In the genomic region with DNA sequence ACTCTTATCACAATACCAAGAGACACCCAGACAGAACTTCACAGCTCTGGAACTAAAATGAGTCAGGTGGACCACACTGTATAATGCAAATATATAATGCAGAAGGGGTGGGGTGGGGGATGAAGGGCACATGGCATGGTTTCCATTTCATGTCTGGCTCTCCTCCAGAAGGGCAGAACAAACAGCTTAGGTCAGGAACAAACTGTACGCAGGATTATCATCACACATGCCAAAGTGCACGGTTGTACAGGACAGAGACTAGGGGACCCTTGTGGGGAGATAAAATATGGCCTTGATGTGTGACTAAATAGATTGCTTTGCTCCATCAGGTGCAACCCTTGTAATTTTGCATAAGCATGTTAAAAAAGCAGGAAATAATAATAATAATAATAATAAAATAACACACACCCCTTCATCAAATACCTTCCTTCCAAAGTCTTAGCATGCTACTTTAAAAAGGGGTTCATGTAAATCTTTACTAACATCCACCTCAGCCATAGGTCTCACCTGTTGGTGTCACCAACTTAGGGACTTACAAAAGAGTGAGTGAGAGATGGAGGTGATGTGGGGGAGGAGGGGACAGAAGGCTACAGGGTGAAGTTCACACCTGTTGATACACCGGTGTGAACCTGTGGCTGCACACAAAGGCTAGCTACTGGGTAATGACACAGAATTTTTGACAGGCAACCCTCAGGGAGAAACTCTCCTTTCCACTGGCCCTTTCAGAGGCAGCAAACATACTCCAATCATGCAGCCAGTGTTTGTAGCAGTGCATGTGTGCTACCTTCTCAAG, we compare ENCODE assay signal across 28 mouse cellular contexts. TPM values are rescaled to one million over a fixed set of nuclear protein-coding genes. Genes with fewer than 3 reads are reported as not detected.
DNase-seq lines count a peak whose midpoint lies in the region; ATAC-seq and TF ChIP-seq lines count a peak whose summit lies in the region.
"Had no signal": no experiment of that assay in that cellular context is flagged by ENCODE, and none has a peak within 500 bp of the region (broad histone marks: within the 10 kb centered on the region; RNA-seq: fewer than 3 reads in every experiment).

No protein-coding gene starts in this region.

- no peaks in the 10 kb centered on the region for H3K4me1 ChIP-seq in intestine, embryonic 14.5 days (replicated peaks; ENCODE audit: control insufficient read depth, insufficient read depth, low read length)
- H3K4me1 ChIP-seq in intestine, postnatal 0 days (replicated peaks; ENCODE audit: control insufficient read depth, insufficient read depth, low read length): no peaks in the 10 kb centered on the region
- H3K4me1 ChIP-seq in stomach, postnatal 0 days (replicated peaks; ENCODE audit: control insufficient read depth, insufficient read depth): no peaks in the 10 kb centered on the region
- H3K4me1 ChIP-seq: embryonic facial prominence, embryonic 15.5 days; kidney, embryonic 15.5 days; midbrain, embryonic 10.5 days had no signal

- no peak overlapping the region for H3K4me3 ChIP-seq in intestine, embryonic 14.5 days (ENCODE audit: low read depth, low read length)
- no peak overlapping the region for H3K4me3 ChIP-seq in intestine, postnatal 0 days (ENCODE audit: low read depth, low read length)
- H3K4me3 ChIP-seq in stomach, postnatal 0 days (ENCODE audit: low read depth, low read length): no peak overlapping the region
- H3K4me3 ChIP-seq: embryonic facial prominence, embryonic 15.5 days; hindbrain, embryonic 13.5 days; kidney, embryonic 15.5 days; left cerebral cortex, adult 2 months; liver, embryonic 13.5 days; midbrain, embryonic 10.5 days had no signal

- intact Hi-C loops in heart, postnatal 25 days (cut with DNase I): loop anchor here (5.0 kb wide), 1 partner anchor 37 kb away; no protein-coding TSS in a partner anchor

- peak; percentile 87 for DNase-seq in heart, adult 11 months
- no peak for DNase-seq in heart, postnatal 25 days (ENCODE audit: low spot score)
- DNase-seq in intestine, embryonic 14.5 days (ENCODE audit: low spot score): peak; percentile 18
- peak; percentile 35 for DNase-seq in lung, postnatal 36 days
- DNase-seq in lung, postnatal 14 days: no peak
- peak; percentile 18 for DNase-seq in stomach, postnatal 0 days (ENCODE audit: low spot score)
- DNase-seq in cerebellum, adult 11-12 months: no peak
- DNase-seq: adrenal gland, postnatal 10 days; cerebellum, postnatal 14 days; embryo, embryonic 11 days; kidney, postnatal 4 days; layer of hippocampus, adult 9-11 months; left cerebral cortex, postnatal 4 days; liver, embryonic 13.5 days; right cerebral cortex, postnatal 4 days; thymus, adult 18-20 months had no signal

- ATAC-seq in intestine, embryonic 14.5 days (replicated peaks; ENCODE audit: low FRiP score, low TSS enrichment, low read depth): no peak
- ATAC-seq in intestine, postnatal 0 days: no peak
- ATAC-seq in stomach, postnatal 0 days (ENCODE audit: low FRiP score, low TSS enrichment): peak; percentile 45; the same call in 1 of the 2 replicates
- ATAC-seq: activated CD4-positive, CD25-positive, alpha-beta regulatory T cell, adult 4 months; forebrain, embryonic 16.5 days; inflammation-experienced regulatory T-cells, adult 6 months had no signal

- TF ChIP-seq CTCF in intestine, postnatal 0 days (IDR thresholded peaks at IDR 0.05; ENCODE audit: low read depth): no peak
- TF ChIP-seq CTCF in stomach, postnatal 0 days (IDR thresholded peaks at IDR 0.05; ENCODE audit: low read depth): no peak

- no peak overlapping the region for H3K4me2 ChIP-seq in intestine, embryonic 14.5 days (ENCODE audit: low read length)
- H3K4me2 ChIP-seq in intestine, postnatal 0 days (replicated peaks; ENCODE audit: low read depth): no peak overlapping the region
- no peak overlapping the region for H3K4me2 ChIP-seq in stomach, postnatal 0 days (replicated peaks; ENCODE audit: low read depth)
- H3K4me2 ChIP-seq: embryonic facial prominence, embryonic 15.5 days; hindbrain, embryonic 13.5 days; kidney, embryonic 15.5 days; liver, embryonic 13.5 days had no signal

- peaks cover 10% of the 10 kb centered on the region; the same call in 1 of the 2 replicates for H3K36me3 ChIP-seq in intestine, embryonic 14.5 days (ENCODE audit: control insufficient read depth, insufficient read depth, low read length)
- no peaks in the 10 kb centered on the region for H3K36me3 ChIP-seq in intestine, postnatal 0 days (ENCODE audit: control insufficient read depth, insufficient read depth)
- no peaks in the 10 kb centered on the region for H3K36me3 ChIP-seq in stomach, postnatal 0 days (ENCODE audit: control insufficient read depth, insufficient read depth, low read length)
- H3K36me3 ChIP-seq: G1E had no signal

- no peaks in the 10 kb centered on the region for H3K27me3 ChIP-seq in intestine, embryonic 14.5 days (replicated peaks; ENCODE audit: control insufficient read depth, insufficient read depth, low read length)
- no peaks in the 10 kb centered on the region for H3K27me3 ChIP-seq in intestine, postnatal 0 days (replicated peaks; ENCODE audit: control insufficient read depth, insufficient read depth, low read length)
- H3K27me3 ChIP-seq in stomach, postnatal 0 days (ENCODE audit: control insufficient read depth, insufficient read depth, low read length): no peaks in the 10 kb centered on the region
- H3K27me3 ChIP-seq: embryonic facial prominence, embryonic 15.5 days; hindbrain, embryonic 13.5 days; kidney, embryonic 15.5 days; liver, embryonic 13.5 days had no signal

- no peaks in the 10 kb centered on the region for H3K9me3 ChIP-seq in intestine, embryonic 14.5 days (ENCODE audit: control insufficient read depth, low read length)
- no peaks in the 10 kb centered on the region for H3K9me3 ChIP-seq in intestine, postnatal 0 days (ENCODE audit: control insufficient read depth)
- H3K9me3 ChIP-seq in stomach, postnatal 0 days (ENCODE audit: control insufficient read depth, low read length): no peaks in the 10 kb centered on the region
- H3K9me3 ChIP-seq: embryonic facial prominence, embryonic 15.5 days; G1E; hindbrain, embryonic 13.5 days; kidney, embryonic 15.5 days; liver, embryonic 13.5 days; midbrain, embryonic 10.5 days had no signal

- H3K9ac ChIP-seq in intestine, embryonic 14.5 days (ENCODE audit: low read length): no peak overlapping the region
- no peak overlapping the region for H3K9ac ChIP-seq in intestine, postnatal 0 days (ENCODE audit: low read depth, low read length)
- no peak overlapping the region for H3K9ac ChIP-seq in stomach, postnatal 0 days (ENCODE audit: low read length)
- H3K9ac ChIP-seq: embryonic facial prominence, embryonic 15.5 days; hindbrain, embryonic 13.5 days; kidney, embryonic 15.5 days; liver, embryonic 13.5 days had no signal

- no peak overlapping the region for H3K27ac ChIP-seq in intestine, embryonic 14.5 days (ENCODE audit: low read depth)
- H3K27ac ChIP-seq in intestine, postnatal 0 days (ENCODE audit: low read depth, low read length): no peak overlapping the region
- no peak overlapping the region for H3K27ac ChIP-seq in stomach, postnatal 0 days (replicated peaks)
- H3K27ac ChIP-seq: embryonic facial prominence, embryonic 15.5 days; hindbrain, embryonic 13.5 days; kidney, embryonic 15.5 days; left cerebral cortex, adult 2 months; liver, embryonic 13.5 days; macrophage; midbrain, embryonic 10.5 days had no signal

- TF ChIP-seq EP300 in stomach, postnatal 0 days (optimal IDR thresholded peaks at IDR 0.05): no peak

- WGBS in intestine, embryonic 14.5 days: 77% methylated on average over 3 of the region's 3 CpGs
- WGBS in intestine, postnatal 0 days: 61% methylated on average over 3 of the region's 3 CpGs
- WGBS in stomach, postnatal 0 days: 49% methylated on average over 3 of the region's 3 CpGs

RNA-seq across cellular contexts. Expression of a gene that starts 6.7 kb away (rescaled TPM):
- total RNA-seq in heart, postnatal 25 days (2021): not detected
- 13.0 and 14.2 TPM in 2 replicates for polyA plus RNA-seq in intestine, embryonic 14.5 days (2014; fragmentation: Nextera tagmentation; extraction: Ambion mirVana)
- 3.6 and 3.8 TPM in 2 replicates for polyA plus RNA-seq in intestine, postnatal 0 days (2015; fragmentation: Nextera tagmentation; extraction: Ambion mirVana)
- 6.2 and 6.9 TPM in 2 replicates for polyA plus RNA-seq in stomach, postnatal 0 days (2015; fragmentation: Nextera tagmentation; extraction: Ambion mirVana)
- total RNA-seq: adrenal gland, postnatal 10 days; granulocyte monocyte progenitor cell, adult 5-6 weeks; left cerebral cortex, adult 2 months; left cerebral cortex, postnatal 4 days had no signal
- polyA plus RNA-seq: G1E; inflammation-experienced regulatory T-cells, adult 6 months; macrophage had no signal

RNA-seq across cellular contexts. Expression of a gene that starts 51.6 kb away (rescaled TPM):
- total RNA-seq in heart, postnatal 25 days (2021): 10 to 100 TPM; 44.3 to 49.7 TPM
- 3.9 and 4.0 TPM in 2 replicates for polyA plus RNA-seq in intestine, embryonic 14.5 days (2014; fragmentation: Nextera tagmentation; extraction: Ambion mirVana)
- 0.70 and 0.95 TPM in 2 replicates for polyA plus RNA-seq in intestine, postnatal 0 days (2015; fragmentation: Nextera tagmentation; extraction: Ambion mirVana)
- 1.6 and 1.9 TPM in 2 replicates for polyA plus RNA-seq in stomach, postnatal 0 days (2015; fragmentation: Nextera tagmentation; extraction: Ambion mirVana)
- total RNA-seq: granulocyte monocyte progenitor cell, adult 5-6 weeks had no signal
- polyA plus RNA-seq: activated CD4-positive, CD25-positive, alpha-beta regulatory T cell, adult 4 months; G1E; inflammation-experienced regulatory T-cells, adult 6 months; macrophage had no signal

Comparison
In these comparisons a context has a peak if more than half of its experiments do, and no peak if none do; other contexts are left out.
1. DNase-seq: peak in heart, adult 11 months (single experiment), intestine, embryonic 14.5 days (single experiment), lung, postnatal 36 days (single experiment) and stomach, postnatal 0 days (single experiment); none in heart, postnatal 25 days (single experiment), lung, postnatal 14 days (single experiment) and cerebellum, adult 11-12 months (single experiment).